Mouse (Mus musculus): ENCODE measurements at regions not wholly inside any gene's neighbourhood (a gene's known extent, or its start where the extent isn't known, plus 50 kb on each side); places are given as distances from the start of the nearest gene placed in this dataset.

DNA sequence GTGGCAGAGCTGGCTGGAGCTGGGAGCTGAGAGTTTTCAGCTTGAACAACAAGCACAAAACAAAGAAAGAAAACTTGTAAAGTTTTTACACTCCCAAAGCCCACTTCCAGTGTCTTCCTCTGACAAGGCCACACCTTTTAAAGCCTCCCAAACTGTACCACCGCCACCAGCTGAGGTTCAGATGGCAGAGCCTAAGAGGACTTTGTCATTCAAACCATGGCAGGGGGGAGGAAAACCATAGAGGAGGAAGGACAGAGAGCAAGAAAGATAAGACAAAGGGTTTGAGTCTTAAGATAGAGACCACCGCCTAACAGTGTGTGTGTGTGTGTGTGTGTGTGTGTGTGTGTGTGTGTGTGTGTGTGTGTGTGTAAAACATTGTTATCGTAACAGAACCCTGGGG is 228.1 kb upstream of the Npvf start:
- TF ChIP-seq POLR2A (IDR thresholded peaks at IDR 0.05; ENCODE audit: borderline replicate concordance, low read depth, low read length) (no peak), CTCF (IDR thresholded peaks at IDR 0.05; ENCODE audit: low read depth, low read length) (no peak)

All from bone marrow macrophage, adult 2 months (primary cell).